Mouse (Mus musculus) neural tube, embryonic 15.5 days (tissue): Measurements from ENCODE around the gene Eif2ak4. TPM values are rescaled to one million over a fixed set of nuclear protein-coding genes. Genes with fewer than 3 reads are reported as not detected.
A peak's percentile ranks its signal among the peaks of the same experiment; 100 is the strongest.

Experiments used
- ATAC-seq: fragments of 200-750 bp; cut with Nextera tagmentation; 2 replicates; pipeline ENCODE4 v1.8.0; 2017; ENCODE audit warnings: mild to moderate bottlenecking, moderate TSS enrichment, moderate library complexity; ENCODE audit not compliant: low FRiP score
- H3K27ac ChIP-seq: fragments of 300-500 bp; sonication (generic); replicated peaks from 2 replicates; pipeline ENCODE4 v1.5.1; 2015; ENCODE audit warnings: mild to moderate bottlenecking, inconsistent platforms
- H3K27me3 ChIP-seq: fragments of 300-500 bp; sonication (generic); replicated peaks from 2 replicates; pipeline ENCODE4 v1.6.1; 2015; ENCODE audit warnings: inconsistent platforms
- H3K36me3 ChIP-seq: fragments of 300-500 bp; sonication (generic); 2 replicates; pipeline ENCODE4 v1.6.1; 2015; ENCODE audit warnings: inconsistent platforms
- H3K4me1 ChIP-seq: fragments of 300-500 bp; sonication (generic); 2 replicates; pipeline ENCODE4 v1.6.1; 2015; ENCODE audit warnings: inconsistent platforms
- H3K4me2 ChIP-seq: fragments of 300-500 bp; sonication (generic); 2 replicates; pipeline ENCODE4 v1.6.1; 2015; ENCODE audit warnings: inconsistent platforms, mild to moderate bottlenecking, moderate library complexity
- H3K4me3 ChIP-seq: fragments of 300-500 bp; sonication (generic); replicated peaks from 2 replicates; pipeline ENCODE4 v1.5.1; 2015; ENCODE audit warnings: mild to moderate bottlenecking, inconsistent platforms
- H3K9ac ChIP-seq: fragments of 300-500 bp; sonication (generic); replicated peaks from 2 replicates; pipeline ENCODE4 v1.6.1; 2015; ENCODE audit warnings: mild to moderate bottlenecking, inconsistent platforms
- H3K9me3 ChIP-seq: fragments of 300-500 bp; sonication (generic); replicated peaks from 2 replicates; pipeline ENCODE4 v1.6.1; 2016; ENCODE audit warnings: inconsistent platforms
- WGBS: fragments of 180-500 bp; shearing (Covaris S2); methylation state at CpG from one replicate; pipeline ENCODE4 v1.1.7; 2015; ENCODE audit warnings: mixed read lengths; 5-methylcytosine and 5-hydroxymethylcytosine counted together
- polyA plus RNA-seq: library from polyadenylated mRNA; unstranded; fragments of >200 nt; fragmentation: Nextera tagmentation; extraction: Ambion mirVana; gene quantifications from 2 replicates; pipeline ENCODE4 v1.2.1, GENCODE M21; 2015

Eif2ak4 gene
- polyA plus RNA-seq, 1 experiment from 2014 or later, result 7.8 TPM

- Histone ChIP-seq H3K4me3 (no peak overlapping the region), H3K27ac (no peak overlapping the region), H3K9me3 (no peaks in the 10 kb centered on the region), H3K36me3 (no peaks in the 10 kb centered on the region), H3K4me2 (no peak overlapping the region), H3K9ac (no peak overlapping the region), H3K27me3 (peaks cover 3% of the 10 kb centered on the region), H3K4me1 (peaks cover 19% of the 10 kb centered on the region)
- WGBS, result 67% methylated on average over 1 of the region's 1 CpGs
- ATAC-seq, result no peak
These were observed 12.9 kb upstream of the Eif2ak4 start for GRCm38 (mm10) chr2:118375522-118375921.

- no peaks in the 10 kb centered on the region for H3K27me3 ChIP-seq
- no peaks in the 10 kb centered on the region for H3K9me3 ChIP-seq
- no peak overlapping the region for H3K27ac ChIP-seq
- no peaks in the 10 kb centered on the region for H3K36me3 ChIP-seq
- no peak for ATAC-seq
- H3K4me1 ChIP-seq, result peaks cover 19% of the 10 kb centered on the region
- H3K4me2 ChIP-seq, result no peak overlapping the region
- H3K9ac ChIP-seq, result no peak overlapping the region
- no peak overlapping the region for H3K4me3 ChIP-seq
These were observed 12.5 kb upstream of the Eif2ak4 start for GRCm38 (mm10) chr2:118375931-118376330.

DNA sequence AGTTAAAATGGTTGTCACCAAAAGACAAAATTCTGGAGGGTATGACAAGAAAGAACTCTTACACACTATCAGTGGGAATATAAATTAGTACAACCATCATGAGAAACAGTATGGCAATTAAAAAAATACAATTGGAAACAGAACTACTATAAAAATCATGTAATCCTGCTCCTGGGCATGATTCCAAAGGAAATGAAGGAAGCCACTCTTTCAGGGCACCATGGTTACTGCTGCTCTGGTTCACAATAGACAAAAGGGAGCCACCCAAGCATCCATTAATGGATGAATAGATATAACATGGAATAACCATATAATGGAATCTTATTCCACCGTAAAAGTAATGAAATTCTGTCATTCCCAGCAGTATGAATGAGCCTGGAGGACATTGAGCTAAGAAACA lies 8.7 kb upstream of the Eif2ak4 start:
- WGBS, result 18% methylated on average over 1 of the region's 1 CpGs
- no peak for ATAC-seq

DNA sequence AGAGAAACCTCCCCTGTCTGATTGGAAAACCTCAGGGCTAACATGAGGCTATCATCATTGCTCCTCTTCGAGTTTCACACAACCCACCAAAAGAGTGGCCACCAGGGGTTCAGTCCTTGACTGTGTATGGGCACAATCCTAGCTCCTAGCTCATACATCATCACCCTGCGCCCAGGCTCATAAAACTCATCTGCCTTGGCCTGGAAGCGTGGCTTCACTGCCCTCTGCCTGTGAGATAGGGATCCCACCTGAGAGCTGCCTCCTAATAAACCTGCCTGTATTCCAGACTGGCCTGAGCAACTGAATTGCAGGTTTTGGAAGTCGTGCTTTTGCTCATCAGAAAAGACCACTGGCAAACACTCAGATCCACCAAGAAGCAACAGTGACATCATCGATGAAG lies 5.0 kb upstream of the Eif2ak4 start:
- 69% methylated on average over 5 of the region's 5 CpGs for WGBS
- no peak overlapping the region for H3K27ac ChIP-seq

More for the DNA sequence above, 8.7 kb upstream of the Eif2ak4 start:
- Histone ChIP-seq H3K36me3 (no peaks in the 10 kb centered on the region), H3K9ac (no peak overlapping the region), H3K4me1 (no peaks in the 10 kb centered on the region), H3K4me3 (no peak overlapping the region), H3K4me2 (no peak overlapping the region), H3K27me3 (no peaks in the 10 kb centered on the region), H3K27ac (no peak overlapping the region), H3K9me3 (no peaks in the 10 kb centered on the region)

DNA sequence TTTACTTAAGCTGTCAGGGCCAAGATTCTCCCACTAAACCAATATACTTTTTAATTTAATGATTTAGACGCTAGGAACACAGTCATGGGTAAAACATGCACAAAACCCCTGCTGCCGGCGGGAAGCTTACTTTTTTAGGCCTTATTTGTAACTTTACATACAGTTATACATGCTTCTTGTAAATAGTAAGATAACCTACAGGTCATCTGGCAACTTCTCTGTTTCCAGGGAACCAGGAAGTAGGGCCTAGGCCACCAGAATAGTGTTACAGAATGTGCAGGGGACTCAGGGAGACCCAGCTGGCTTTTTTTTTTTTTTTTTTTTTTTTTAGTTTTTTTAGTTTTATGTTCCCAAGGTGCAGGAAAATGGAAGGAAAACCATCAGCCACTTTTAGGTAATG lies 1.2 kb downstream of the Eif2ak4 start:
- peaks cover 19% of the 10 kb centered on the region for H3K4me1 ChIP-seq
- H3K4me2 ChIP-seq, result peak overlapping the region; percentile 77
- H3K9me3 ChIP-seq, result no peaks in the 10 kb centered on the region
- H3K36me3 ChIP-seq, result no peaks in the 10 kb centered on the region
- H3K4me3 ChIP-seq, result peak overlapping the region; percentile 88; the same call in 1 of the 2 replicates
- no peak overlapping the region; the same call in 1 of the 2 replicates for H3K9ac ChIP-seq
- no peaks in the 10 kb centered on the region for H3K27me3 ChIP-seq
- H3K27ac ChIP-seq, result no peak overlapping the region
- no peak for ATAC-seq
- WGBS, result 71% methylated on average over 3 of the region's 3 CpGs

More for the DNA sequence above, 5.0 kb upstream of the Eif2ak4 start:
- Histone ChIP-seq H3K4me1 (peaks cover 6% of the 10 kb centered on the region), H3K9me3 (no peaks in the 10 kb centered on the region), H3K36me3 (no peaks in the 10 kb centered on the region), H3K27me3 (no peaks in the 10 kb centered on the region), H3K4me3 (no peak overlapping the region), H3K4me2 (no peak overlapping the region), H3K9ac (no peak overlapping the region)
- no peak for ATAC-seq

DNA sequence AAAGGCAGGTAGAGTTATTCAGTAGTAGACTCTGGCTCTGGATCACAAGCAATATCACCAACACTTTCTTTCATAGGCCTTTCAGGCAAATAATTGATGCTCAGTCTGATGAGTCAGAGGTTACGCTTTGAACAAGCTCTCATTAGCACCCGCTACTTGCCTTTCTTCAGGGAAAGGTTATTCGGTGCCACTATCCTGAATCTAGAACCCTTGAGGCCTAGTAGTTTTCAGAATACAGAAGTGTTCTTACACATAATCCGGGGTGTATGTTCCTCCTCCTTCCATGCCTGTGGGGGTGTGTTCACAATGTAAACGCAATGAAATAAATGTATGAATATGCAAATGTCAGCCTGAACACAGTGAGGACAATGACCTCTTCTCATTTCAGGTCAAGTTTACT lies 1.7 kb downstream of the Eif2ak4 start:
- H3K27me3 ChIP-seq, result no peaks in the 10 kb centered on the region
- no peaks in the 10 kb centered on the region for H3K9me3 ChIP-seq
- 84% methylated on average over 5 of the region's 5 CpGs for WGBS
- H3K27ac ChIP-seq, result no peak overlapping the region
- H3K4me1 ChIP-seq, result peaks cover 19% of the 10 kb centered on the region
- no peaks in the 10 kb centered on the region for H3K36me3 ChIP-seq
- H3K9ac ChIP-seq, result no peak overlapping the region
- peak overlapping the region; percentile 77; the same call in 1 of the 2 replicates for H3K4me2 ChIP-seq
- no peak for ATAC-seq
- H3K4me3 ChIP-seq, result no peak overlapping the region

DNA sequence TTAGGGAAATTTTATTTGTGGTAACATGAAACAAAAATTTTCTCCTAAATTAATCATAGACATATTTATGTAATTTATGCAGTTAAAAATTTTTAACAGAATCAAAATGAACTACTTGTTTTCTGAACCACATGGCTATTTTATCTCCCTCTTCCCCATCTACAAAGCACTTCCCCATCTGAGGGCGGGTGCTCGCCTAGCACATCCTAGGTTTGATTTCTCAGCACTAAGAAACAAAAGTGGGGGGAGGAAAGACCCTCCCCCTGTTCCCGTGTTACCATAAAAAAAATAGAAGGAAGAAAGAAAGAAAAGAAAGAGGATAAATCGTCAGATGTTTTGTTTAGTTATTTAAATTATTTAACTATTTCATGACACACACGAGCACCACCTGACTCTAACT lies 2.8 kb downstream of the Eif2ak4 start:
- Histone ChIP-seq H3K4me3 (no peak overlapping the region), H3K27me3 (no peaks in the 10 kb centered on the region), H3K4me1 (peaks cover 19% of the 10 kb centered on the region), H3K36me3 (no peaks in the 10 kb centered on the region), H3K4me2 (no peak overlapping the region), H3K27ac (no peak overlapping the region), H3K9ac (no peak overlapping the region), H3K9me3 (no peaks in the 10 kb centered on the region)
- no peak for ATAC-seq
- 73% methylated on average over 5 of the region's 5 CpGs for WGBS

- Histone ChIP-seq H3K9me3 (no peaks in the 10 kb centered on the region), H3K27me3 (no peaks in the 10 kb centered on the region), H3K9ac (no peak overlapping the region), H3K27ac (no peak overlapping the region), H3K4me3 (no peak overlapping the region), H3K36me3 (no peaks in the 10 kb centered on the region), H3K4me1 (peaks cover 3% of the 10 kb centered on the region; the same call in 1 of the 2 replicates), H3K4me2 (no peak overlapping the region)
- 93% methylated on average over 5 of the region's 5 CpGs for WGBS
- ATAC-seq, result no peak
These were observed 11.3 kb downstream of the Eif2ak4 start for GRCm38 (mm10) chr2:118399751-118400150.

- Histone ChIP-seq H3K4me3 (no peak overlapping the region), H3K9me3 (no peaks in the 10 kb centered on the region), H3K4me2 (no peak overlapping the region), H3K27ac (no peak overlapping the region), H3K27me3 (no peaks in the 10 kb centered on the region), H3K36me3 (no peaks in the 10 kb centered on the region), H3K9ac (no peak overlapping the region), H3K4me1 (peaks cover 3% of the 10 kb centered on the region; the same call in 1 of the 2 replicates)
- WGBS, result 62% methylated on average over 5 of the region's 5 CpGs
- ATAC-seq, result peak; percentile 41; the same call in 1 of the 2 replicates
These were observed 13.7 kb downstream of the Eif2ak4 start for GRCm38 (mm10) chr2:118401834-118402727.

- H3K4me1 ChIP-seq, result peaks cover 3% of the 10 kb centered on the region; the same call in 1 of the 2 replicates
- H3K27me3 ChIP-seq, result no peaks in the 10 kb centered on the region
- H3K36me3 ChIP-seq, result no peaks in the 10 kb centered on the region
- H3K27ac ChIP-seq, result no peak overlapping the region
- 76% methylated on average over 5 of the region's 5 CpGs for WGBS
- H3K4me3 ChIP-seq, result no peak overlapping the region
- no peak; the same call in 1 of the 2 replicates for ATAC-seq
- H3K4me2 ChIP-seq, result no peak overlapping the region
- H3K9ac ChIP-seq, result no peak overlapping the region
- no peaks in the 10 kb centered on the region for H3K9me3 ChIP-seq
These were observed 15.9 kb downstream of the Eif2ak4 start for GRCm38 (mm10) chr2:118404336-118404735.

- WGBS, result 91% methylated on average over 4 of the region's 4 CpGs
- no peak overlapping the region for H3K4me2 ChIP-seq
- H3K4me3 ChIP-seq, result no peak overlapping the region
- H3K27me3 ChIP-seq, result no peaks in the 10 kb centered on the region
- no peak overlapping the region for H3K9ac ChIP-seq
- H3K4me1 ChIP-seq, result peaks cover 3% of the 10 kb centered on the region; the same call in 1 of the 2 replicates
- ATAC-seq, result no peak
- no peaks in the 10 kb centered on the region for H3K9me3 ChIP-seq
- no peak overlapping the region for H3K27ac ChIP-seq
- peaks cover 2% of the 10 kb centered on the region for H3K36me3 ChIP-seq
These were observed 17.1 kb downstream of the Eif2ak4 start for GRCm38 (mm10) chr2:118405568-118405967.

DNA sequence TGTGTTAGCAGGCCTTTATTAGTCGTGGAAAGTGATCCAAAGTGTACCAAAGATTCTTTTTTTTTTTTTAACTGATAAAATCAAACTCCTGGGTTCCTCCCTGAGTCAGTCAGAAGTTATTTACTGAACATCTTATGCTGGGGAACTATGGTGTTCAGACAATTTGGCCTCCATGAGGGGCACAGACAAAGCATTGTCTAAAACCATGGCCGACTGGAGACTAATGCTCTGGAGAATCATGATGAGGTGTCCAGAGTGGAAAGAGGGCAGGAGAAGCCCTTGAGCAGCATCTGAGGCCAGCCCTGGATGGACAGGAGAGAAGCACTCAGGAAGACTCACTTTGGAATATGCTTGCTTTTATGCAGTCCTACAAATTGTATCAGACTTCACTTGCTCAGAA lies 18.4 kb downstream of the Eif2ak4 start:
- Histone ChIP-seq H3K4me2 (no peak overlapping the region), H3K9ac (no peak overlapping the region), H3K4me3 (no peak overlapping the region), H3K27ac (no peak overlapping the region), H3K9me3 (no peaks in the 10 kb centered on the region), H3K27me3 (no peaks in the 10 kb centered on the region), H3K4me1 (peaks cover 3% of the 10 kb centered on the region; the same call in 1 of the 2 replicates), H3K36me3 (peaks cover 13% of the 10 kb centered on the region)
- 79% methylated on average over 2 of the region's 2 CpGs for WGBS
- ATAC-seq, result no peak
